Mouse (Mus musculus) v-Abl transformed pro-B cells (cell line): ENCODE results near the gene Hipk4.

Experiments used
- in situ Hi-C, 2 experiments: fragments of 400-800 bp; cut with MboI; formaldehyde crosslinking; loops; one replicate each; pipeline ENCODE4 v1.15.1; 2025; ENCODE audit not compliant: unreplicated experiment in 2 of 2

Hipk4 gene

DNA sequence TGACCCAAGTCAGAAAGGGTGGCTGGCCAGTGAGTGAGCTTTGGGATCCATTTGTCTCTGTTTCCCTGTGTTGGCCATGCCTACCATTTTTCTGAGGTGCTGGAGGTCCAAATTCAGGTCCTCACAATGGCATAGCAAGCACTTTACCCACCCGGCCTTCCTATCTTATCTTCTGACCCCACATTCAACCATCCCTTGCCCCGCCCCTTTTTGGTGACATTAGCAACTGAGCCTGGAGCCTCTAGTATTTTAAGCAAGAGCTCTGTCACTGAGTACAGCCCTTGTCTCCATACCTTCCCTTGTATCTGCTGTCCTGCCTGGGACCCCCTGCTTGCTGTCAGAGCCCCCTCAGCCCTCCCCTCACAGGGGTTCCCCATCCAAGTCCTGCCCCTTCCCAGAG lies 12.3 kb downstream of the Hipk4 start:
- in situ Hi-C loops: loop anchor here in 1 of 2 experiments (5.0 kb wide), 1 partner anchor 42 kb away; no protein-coding TSS in a partner anchor

DNA sequence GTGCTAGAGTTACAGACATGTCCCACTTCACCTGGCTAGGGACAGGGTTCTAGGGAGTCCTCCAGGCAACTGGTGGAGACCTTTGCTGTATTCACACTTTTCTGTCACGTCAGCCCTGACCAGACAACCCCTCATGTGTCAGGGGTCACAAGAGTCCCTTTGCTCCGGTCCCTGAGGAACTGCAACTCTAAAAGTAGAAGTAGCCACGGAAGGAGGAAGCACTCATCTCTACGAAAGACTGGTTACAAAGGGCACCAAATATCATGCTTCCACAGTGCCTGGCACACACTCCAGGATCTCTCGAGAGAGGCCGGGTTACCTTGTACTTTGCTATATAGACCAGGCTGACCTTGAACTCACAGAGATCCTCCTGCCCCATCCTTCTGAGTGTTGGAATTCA lies 13.6 kb downstream of the Hipk4 start:
- in situ Hi-C loops: loop anchor here in 1 of 2 experiments (5.0 kb wide), 1 partner anchor 41 kb away; no protein-coding TSS in a partner anchor

DNA sequence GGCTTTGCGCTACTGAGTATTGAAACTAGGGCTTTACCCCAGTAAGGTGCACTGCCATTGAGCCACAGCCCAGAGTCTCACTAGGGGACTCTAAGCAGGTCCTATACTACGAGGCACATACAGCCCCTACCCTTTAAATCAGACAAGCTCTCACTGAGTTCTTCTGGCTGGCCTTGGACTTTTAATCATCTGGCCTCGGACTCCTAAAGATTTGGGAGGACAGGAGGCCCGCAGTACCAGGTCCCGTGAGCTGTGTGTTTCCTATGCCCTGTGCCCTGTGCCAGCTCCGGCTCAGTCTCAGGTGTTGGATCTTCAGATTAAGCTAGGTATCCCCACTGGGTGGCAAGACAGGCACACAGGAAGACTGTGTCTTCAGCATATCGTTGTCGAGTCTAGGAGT lies 14.9 kb downstream of the Hipk4 start:
- in situ Hi-C loops: loop anchor here in 1 of 2 experiments (5.0 kb wide), 1 partner anchor 39 kb away; no protein-coding TSS in a partner anchor

DNA sequence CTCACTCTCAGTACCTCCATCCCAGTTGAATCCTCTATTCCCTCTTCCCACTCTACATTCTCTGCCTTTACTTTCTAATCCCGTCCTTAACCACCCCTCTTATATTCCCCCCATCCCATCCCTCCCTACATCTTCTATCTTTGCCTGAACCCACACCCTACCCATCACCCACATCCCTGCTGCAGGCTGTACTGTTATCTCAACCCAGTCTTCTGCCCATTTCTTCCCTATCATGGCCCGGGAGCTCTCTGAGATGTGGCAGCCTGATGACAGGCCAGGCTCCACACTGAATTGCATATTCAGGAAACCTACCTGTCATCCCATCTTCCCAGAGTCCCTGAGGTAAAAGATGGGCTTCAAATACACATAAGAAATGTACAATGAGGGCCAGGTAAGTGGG lies 15.7 kb downstream of the Hipk4 start:
- in situ Hi-C loops: loop anchor here in 1 of 2 experiments (5.0 kb wide), 1 partner anchor 39 kb away; no protein-coding TSS in a partner anchor

DNA sequence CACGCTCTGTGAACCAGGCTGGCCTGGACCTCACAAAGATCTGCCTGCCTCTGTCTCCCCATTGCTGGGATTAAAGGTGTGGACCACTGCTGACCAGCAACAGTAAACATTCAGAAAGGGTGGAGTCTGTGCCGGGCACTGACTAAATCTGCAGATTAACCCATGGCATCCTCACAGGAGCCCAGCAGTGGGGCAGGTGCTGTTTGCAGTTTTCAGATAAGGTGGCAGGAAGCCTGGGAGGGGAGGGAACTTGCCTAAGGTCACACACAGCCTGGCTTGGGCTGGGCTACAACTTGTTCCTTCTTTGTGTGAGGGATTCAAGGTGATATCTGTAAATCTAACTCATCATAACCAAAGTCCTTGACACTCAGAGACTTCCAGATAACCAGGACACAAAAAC lies 17.5 kb downstream of the Hipk4 start:
- in situ Hi-C loops: loop anchor here in 1 of 2 experiments (5.0 kb wide), 1 partner anchor 37 kb away; no protein-coding TSS in a partner anchor

DNA sequence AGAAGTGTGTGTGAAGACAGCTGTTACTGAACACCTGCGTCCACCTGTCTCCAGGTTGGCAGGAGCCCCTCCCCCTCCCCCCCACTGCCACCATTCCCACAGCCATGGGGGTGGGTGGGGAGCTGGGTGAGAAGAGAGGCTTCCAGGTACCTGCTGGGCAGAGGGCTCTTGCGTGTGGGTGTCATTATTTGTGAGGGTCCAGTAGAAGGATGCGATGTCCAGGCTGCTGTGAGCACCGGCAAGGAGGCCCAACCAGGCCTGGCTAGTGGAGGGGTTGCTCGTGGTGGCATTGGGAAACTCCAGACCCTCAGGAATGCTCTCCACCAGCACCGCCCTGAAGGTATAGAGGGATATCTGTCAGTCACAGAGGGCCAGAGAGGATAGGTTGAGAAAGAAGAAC lies 17.9 kb downstream of the Hipk4 start:
- in situ Hi-C loops: loop anchor here in 1 of 2 experiments (5.0 kb wide), 1 partner anchor 36 kb away; no protein-coding TSS in a partner anchor

DNA sequence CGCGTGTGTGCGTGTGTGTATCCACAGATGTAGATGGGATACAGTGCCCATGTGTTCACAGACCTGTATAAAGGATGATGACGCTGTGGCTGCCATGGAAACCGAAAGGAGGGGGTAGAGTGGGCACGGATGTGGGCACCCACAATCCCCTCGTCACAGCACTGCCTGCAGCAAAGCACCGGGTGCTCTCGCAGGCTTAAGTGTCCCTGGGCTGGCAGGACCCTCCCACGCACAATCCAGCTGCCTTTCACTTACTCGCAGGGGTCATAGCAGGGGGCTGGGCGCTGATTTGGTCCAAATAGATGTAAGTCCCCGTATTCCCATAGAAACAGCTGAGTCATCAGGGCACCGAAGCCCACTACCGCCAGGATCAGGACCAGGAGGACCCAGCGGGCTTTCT lies 18.4 kb downstream of the Hipk4 start:
- in situ Hi-C loops: loop anchor here in 1 of 2 experiments (5.0 kb wide), 1 partner anchor 36 kb away; no protein-coding TSS in a partner anchor

DNA sequence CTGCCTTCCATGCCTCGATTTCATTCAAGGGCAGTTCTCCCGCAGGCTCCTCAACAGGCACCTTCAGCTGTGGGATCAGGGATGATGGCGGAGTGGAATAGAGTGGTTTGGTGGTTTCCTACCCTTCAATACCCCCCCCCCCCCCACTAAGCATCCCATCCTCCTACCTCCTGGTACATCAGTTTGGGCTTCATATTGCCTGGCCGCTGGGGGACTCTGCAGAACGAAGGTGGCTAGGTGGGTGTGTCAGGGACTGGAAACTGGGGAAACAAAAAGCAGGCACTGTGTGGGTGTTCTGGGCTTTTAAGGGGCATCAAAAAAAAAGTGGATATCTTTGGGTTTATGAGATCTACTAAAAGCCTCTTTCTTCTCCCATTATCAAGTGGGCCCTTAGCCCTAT lies 18.9 kb downstream of the Hipk4 start:
- in situ Hi-C loops: loop anchor here in 1 of 2 experiments (5.0 kb wide), 1 partner anchor 35 kb away; no protein-coding TSS in a partner anchor

DNA sequence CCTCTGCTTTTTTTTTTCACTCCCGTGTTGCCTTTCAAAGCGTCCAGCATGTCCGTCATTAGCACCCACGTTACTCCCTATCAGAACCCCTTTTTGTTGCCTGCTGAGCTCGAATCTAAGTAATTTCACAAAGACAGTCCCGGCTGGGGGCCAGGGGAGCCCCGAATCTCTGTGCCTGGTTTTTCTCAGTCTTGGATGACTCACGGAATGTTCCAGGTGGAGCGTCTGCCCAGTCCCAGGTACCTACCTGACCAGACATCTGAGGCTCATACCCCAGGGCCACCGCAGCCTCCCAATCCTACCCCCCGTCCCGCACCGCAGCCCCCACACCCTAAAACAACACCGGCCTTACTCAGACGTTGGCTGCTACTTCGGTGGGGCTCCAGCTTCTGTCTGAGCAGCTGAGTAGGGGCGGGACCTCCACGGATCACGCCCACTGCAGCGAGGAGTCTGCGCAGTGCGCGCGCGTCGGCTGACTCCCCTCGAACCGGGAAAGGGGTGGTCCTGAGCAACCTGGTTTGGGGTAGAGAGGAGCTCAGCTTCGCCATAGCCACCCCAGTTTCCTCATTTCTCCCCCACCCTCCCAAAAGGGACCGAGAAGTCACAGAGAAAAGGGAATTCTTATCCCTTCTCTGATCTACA lies 19.4 kb downstream of the Hipk4 start:
- in situ Hi-C loops: loop anchor here in 1 of 2 experiments (5.0 kb wide), 1 partner anchor 35 kb away; no protein-coding TSS in a partner anchor

DNA sequence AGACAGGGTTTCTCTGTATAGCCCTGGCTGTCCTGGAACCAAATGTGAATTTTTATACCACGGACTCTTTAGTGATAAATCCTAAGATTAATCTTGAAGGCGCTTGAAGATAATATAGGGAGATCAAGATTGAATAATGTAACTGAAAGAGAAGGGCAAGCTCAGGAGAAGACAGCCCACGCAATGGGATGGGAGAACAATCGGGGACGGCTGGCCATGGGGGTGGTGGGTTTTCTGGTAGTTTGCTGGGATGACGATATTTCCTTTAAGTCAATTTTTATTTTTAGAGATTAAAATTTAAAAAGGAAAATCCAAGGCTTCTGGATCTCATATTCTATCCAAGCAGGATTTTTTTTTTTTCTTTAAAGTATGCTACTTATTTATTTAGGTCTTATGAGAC lies 20.0 kb downstream of the Hipk4 start:
- in situ Hi-C loops: loop anchor here in 1 of 2 experiments (5.0 kb wide), 1 partner anchor 34 kb away; no protein-coding TSS in a partner anchor

DNA sequence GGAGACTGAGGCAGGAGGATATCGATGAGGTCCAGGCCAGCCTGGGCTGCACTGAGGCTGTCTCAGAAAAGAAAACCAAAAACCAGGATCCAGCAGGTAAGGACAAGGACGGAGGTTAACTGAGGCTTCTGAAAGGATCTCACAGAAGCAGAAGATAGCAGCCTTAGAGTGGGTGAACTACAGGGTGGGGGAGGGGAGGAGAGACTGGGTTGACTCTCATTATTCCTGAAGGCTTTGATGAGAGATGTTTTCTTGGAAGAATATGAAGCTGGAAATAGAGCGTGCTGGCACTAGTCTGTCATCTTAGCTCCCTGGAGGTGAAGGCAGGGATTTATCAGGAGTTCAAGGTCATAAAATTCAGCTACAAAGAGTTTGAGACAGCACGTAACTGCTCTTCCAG lies 20.8 kb downstream of the Hipk4 start:
- in situ Hi-C loops: loop anchor here in 1 of 2 experiments (5.0 kb wide), 1 partner anchor 33 kb away; no protein-coding TSS in a partner anchor

DNA sequence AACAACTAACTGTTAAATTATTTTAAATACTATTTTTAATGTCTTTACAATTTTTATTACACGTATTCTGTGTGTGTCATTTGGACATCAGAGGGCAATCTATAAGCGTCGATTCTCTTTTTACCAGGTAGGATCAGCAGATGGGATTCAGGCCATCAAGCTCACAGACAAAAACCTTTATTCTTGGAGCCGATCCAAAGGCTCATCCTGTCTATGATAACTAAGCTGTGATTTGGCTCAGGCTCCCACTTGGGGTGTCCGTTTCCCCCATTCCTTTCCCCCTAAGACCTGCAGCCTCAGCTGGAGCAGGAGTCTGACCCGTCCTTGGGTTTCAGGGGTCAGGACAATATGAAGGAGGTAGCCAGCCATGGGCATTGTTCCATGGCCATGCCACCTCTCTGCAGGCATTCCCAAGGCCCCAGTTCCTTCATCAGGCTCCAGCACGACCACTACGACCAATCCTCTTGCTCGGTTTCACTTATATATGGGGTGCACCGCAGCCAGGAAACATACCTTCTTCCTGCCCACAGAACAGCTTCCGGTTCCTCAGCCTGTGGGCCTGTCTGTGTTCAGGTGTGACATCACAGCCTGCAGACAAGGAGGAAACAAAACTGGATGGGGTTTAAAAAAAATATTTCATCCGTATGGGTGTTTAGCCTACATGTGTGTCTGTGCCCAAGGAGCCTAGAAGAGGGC lies 21.8 kb downstream of the Hipk4 start:
- in situ Hi-C loops: loop anchor here in 1 of 2 experiments (5.0 kb wide), 1 partner anchor 32 kb away; no protein-coding TSS in a partner anchor

DNA sequence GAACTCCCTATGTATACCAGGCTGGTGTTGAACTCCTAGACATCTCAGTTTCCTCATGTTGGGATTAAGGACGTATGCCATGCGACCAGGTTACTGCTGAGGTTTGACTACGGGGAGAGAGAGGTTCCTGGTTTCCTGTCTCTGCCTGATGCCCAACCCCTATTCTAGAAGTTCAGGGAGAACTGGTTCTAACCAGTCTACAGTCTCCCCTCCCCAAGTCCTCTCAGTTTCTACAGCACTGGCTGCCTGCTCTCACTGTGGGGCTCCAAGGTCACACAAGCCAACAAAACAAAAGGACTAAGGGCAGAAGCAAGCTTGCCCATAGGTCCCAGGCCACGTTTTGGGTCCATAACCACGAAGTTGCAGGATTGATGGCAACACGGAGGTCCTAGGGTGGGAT lies 26.5 kb downstream of the Hipk4 start:
- in situ Hi-C loops: no loop called here

DNA sequence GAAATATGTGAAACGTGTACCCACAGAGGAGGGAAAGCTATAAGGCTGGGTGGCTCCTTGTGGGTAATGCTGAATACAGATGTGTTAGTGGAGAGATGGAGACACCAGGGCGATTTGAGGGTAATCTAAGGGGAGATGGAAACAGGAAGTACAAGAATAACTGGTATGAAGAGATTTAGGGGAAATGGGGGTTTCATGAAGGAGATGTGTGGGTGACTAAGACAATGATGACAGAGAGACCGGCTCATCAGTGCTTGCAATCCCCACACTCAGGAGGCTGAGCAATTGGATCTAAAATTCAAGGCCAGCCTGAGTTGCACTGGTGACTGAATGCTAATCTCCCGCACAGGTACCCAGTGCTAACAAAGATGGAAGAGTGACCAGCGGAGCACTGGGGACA lies 29.0 kb downstream of the Hipk4 start:
- in situ Hi-C loops: no loop called here

DNA sequence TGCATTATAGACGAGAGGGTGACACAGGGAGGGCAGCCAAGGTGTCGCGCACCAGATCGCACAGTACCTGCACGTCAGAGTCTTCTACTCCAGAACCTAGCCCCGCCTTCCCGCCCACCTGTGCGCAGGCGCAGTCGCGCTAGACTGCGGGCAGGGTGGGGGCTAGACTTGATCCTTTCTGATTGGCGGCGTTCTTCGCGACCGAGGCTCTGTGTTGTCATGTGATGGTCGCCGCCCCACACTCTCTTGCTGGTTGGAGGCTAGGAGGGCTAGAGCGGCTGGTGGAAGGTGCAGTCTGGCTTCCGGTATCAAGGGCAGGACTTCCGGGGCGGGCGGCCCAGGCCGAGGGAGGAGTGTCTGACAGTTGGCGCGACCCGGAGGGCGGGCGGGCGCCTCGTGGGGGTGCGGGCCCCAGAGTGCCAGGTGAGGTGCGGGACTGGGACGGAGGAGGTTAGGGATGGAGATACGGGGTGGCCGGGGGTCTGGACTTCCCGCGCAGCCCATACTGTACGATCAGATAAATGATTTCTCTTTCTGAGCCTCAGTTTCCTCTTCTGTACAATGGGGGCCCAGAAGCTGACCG lies 30.0 kb downstream of the Hipk4 start, which contains the start of the genes Pld3 and 2310022A10Rik:
Pld3 (minus strand) TSS at position 288 of the 583 bp plus-strand sequence.
2310022A10Rik (plus strand) TSS at position 303 of the 583 bp plus-strand sequence.
- in situ Hi-C loops: no loop called here

DNA sequence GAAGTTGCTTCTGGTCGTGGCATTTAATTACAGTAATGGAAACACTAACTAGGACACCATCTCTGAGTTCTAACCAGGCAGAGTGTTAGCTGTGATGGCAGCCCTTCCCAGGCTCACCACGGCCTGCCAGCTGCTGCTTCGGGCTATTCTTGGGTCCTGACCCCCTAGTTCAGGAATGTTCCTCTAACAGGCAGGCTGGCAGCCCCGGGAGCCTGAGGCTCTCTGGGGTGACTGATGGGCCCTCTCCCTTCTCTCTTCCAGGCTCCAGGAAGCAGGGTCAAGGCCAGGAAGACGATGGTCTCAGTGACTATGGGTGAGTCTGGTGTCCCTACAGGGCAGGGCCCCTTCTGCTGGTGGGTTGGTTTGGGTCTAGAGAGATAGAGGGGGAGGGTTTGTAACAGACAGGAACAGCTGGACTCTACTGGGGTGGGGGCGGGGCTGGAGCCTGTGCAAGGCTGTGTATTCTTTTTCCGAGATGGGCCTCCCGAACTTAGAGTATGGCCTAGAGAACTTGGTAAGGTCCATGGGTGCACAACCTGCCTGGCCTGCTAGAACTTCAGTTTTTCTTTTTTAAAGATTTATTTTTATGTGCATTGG lies 37.3 kb downstream of the Hipk4 start:
- in situ Hi-C loops: no loop called here

DNA sequence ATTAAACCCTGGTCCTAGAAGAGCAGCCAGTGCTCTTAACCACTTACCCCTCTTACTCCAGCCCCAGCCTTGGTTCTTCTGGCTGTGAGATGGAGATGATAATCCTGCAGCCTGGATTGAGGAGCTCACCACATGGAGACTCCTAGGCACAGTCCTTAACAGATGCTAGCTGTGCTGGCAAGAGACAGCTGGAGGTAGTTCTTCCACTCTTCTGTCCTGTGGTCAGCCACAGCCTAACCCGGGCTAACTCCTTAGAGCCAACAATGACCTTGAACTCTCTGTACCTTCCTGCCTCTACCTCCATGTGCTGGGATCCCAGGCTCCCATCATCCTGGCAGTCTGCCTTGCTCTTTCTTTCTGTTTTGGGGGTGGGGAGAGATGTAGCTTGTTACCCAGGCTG lies 37.9 kb downstream of the Hipk4 start:
- in situ Hi-C loops: no loop called here

DNA sequence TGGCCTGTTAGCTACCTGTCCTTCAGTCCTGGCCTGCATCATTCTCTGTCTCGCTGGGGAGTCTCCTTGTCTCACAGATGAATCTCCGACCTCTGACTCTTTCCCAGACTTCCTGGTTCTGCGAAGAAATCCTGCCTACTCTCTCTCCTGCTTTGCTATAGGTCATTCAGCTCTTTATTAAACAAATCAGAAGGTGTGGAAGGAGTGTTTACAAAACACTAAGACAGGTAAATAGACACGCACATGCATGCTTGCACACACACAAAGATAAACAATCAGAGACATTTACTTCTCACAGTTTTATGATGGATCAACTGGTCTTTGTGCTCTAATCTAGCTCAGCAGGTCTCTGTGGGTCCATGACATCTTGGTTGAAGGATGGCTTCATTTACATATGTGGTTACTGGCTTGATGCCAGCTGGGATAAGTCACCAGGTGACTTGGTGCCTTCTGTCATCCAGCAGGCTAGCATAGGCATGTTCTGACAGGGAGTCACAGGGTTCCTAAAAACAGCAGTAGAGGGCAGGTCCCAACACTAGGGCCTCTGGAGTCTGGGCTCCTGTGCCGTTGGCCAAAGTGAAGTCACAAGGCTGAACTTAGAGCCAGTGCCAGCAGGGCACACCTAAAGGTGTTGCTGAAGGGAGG lies 46.6 kb downstream of the Hipk4 start:
- in situ Hi-C loops: no loop called here

DNA sequence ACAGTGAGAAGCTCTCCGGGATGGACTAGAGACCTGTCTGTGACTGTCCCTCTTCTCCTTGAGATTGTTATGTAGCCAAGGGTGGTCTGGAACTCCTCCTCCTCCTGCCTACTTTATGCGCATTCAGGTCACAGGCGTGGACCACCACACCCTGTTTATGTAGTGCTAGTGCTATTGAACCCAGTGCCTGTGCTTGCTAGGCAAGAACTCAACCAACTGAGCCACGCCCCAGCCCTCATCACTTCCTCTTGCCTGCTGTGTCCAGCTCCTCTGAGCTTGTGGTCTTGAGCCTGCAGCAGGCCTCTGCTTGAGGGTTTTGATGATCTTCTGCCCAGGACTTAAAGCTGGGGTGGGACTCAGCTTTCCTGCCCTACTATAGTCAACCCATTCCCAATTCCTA lies 49.1 kb downstream of the Hipk4 start:
- in situ Hi-C loops: no loop called here
